Mouse (Mus musculus) bone marrow macrophage, adult 2 months (primary cell): ENCODE results near the gene C9.

ENCODE experiments used
- CTCF ChIP-seq: IDR thresholded peaks from 2 replicates; pipeline ENCODE4 v1.5.1; 2012; ENCODE audit warnings: low read depth, mild to moderate bottlenecking, low read length, moderate library complexity
- POLR2A ChIP-seq: IDR thresholded peaks from 2 replicates; pipeline ENCODE4 v1.6.1; 2012; ENCODE audit warnings: mild to moderate bottlenecking, low read depth, low read length, borderline replicate concordance

GRCm38 (mm10) chr15:6461381-6461780, 16.3 kb downstream of the C9 start:
- TF ChIP-seq CTCF: no peak
- no peak for TF ChIP-seq POLR2A
